Mouse (Mus musculus): Measurements from ENCODE around the gene Gm45140. TPM values are rescaled to one million over a fixed set of nuclear protein-coding genes. Genes with fewer than 3 reads are reported as not detected.

Gm45140 gene
- polyA plus RNA-seq, 1 experiment from 2014 or later = 4.1 TPM

- H3K4me1 ChIP-seq (replicated peaks) = peaks cover 73% of the 10 kb centered on the region
- peak overlapping the region; percentile 86 for H3K4me2 ChIP-seq
- H3K9me3 ChIP-seq (replicated peaks) = no peaks in the 10 kb centered on the region
- peak overlapping the region; percentile 86 for H3K4me3 ChIP-seq (replicated peaks)
- 11% methylated on average over 6 of the region's 6 CpGs for WGBS (ENCODE audit: insufficient replicate concordance)
- peak overlapping the region; percentile 98 for H3K9ac ChIP-seq
- H3K27me3 ChIP-seq = no peaks in the 10 kb centered on the region
- no peak for ATAC-seq (ENCODE audit: insufficient read depth)
- H3K27ac ChIP-seq (replicated peaks) = peak overlapping the region; percentile 100
- peaks cover 28% of the 10 kb centered on the region; the same call in 1 of the 2 replicates for H3K36me3 ChIP-seq (replicated peaks)
These were observed 25.3 kb downstream of the Gm45140 start for GRCm38 (mm10) chr6:87810311-87810710.

GRCm38 (mm10) chr6:87809651-87810161 is 25.9 kb downstream of the Gm45140 start:
- Histone ChIP-seq H3K4me1 (replicated peaks) (peaks cover 79% of the 10 kb centered on the region), H3K36me3 (replicated peaks) (peaks cover 34% of the 10 kb centered on the region), H3K27me3 (no peaks in the 10 kb centered on the region), H3K9ac (peak overlapping the region; percentile 98), H3K4me3 (replicated peaks) (peak overlapping the region; percentile 86), H3K4me2 (peak overlapping the region; percentile 86), H3K27ac (replicated peaks) (peak overlapping the region; percentile 100), H3K9me3 (replicated peaks) (no peaks in the 10 kb centered on the region)
- peak; percentile 20 for ATAC-seq (ENCODE audit: insufficient read depth)
- WGBS (ENCODE audit: insufficient replicate concordance) = 18% methylated on average over 6 of the region's 6 CpGs

GRCm38 (mm10) chr6:87809144-87809543 is 26.5 kb downstream of the Gm45140 start:
- no peak for ATAC-seq (ENCODE audit: insufficient read depth)
- peak overlapping the region; percentile 100 for H3K27ac ChIP-seq (replicated peaks)
- H3K4me1 ChIP-seq (replicated peaks) = peaks cover 84% of the 10 kb centered on the region
- peak overlapping the region; percentile 98 for H3K9ac ChIP-seq
- H3K4me3 ChIP-seq (replicated peaks) = peak overlapping the region; percentile 86
- WGBS (ENCODE audit: insufficient replicate concordance) = 55% methylated on average over 2 of the region's 2 CpGs
- no peaks in the 10 kb centered on the region for H3K9me3 ChIP-seq (replicated peaks)
- peak overlapping the region; percentile 86 for H3K4me2 ChIP-seq
- H3K27me3 ChIP-seq = no peaks in the 10 kb centered on the region
- peaks cover 39% of the 10 kb centered on the region for H3K36me3 ChIP-seq (replicated peaks)

DNA sequence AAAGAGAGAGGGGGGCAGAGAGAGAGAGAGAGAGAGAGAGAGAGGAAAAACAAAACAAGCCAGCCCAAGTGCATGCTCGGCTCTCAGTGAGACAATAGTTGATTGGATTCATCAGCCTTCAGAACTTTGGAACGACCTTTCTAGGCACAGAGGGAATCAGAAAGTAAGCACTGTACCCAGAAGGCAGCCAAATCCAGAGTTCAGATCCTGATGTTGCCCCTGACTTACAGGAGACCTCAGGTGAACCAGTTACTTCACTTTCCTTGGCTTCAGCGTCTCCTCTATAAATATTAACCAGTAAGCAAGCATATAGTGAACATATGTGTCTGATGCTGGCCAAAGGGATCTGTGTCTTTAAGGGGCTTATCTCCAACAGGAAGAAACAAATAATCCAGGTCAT is 27.1 kb downstream of the Gm45140 start:
- Histone ChIP-seq H3K27ac (replicated peaks) (peak overlapping the region; percentile 100), H3K36me3 (replicated peaks) (peaks cover 46% of the 10 kb centered on the region), H3K9ac (peak overlapping the region; percentile 62), H3K4me2 (peak overlapping the region; percentile 86), H3K9me3 (replicated peaks) (no peaks in the 10 kb centered on the region), H3K27me3 (no peaks in the 10 kb centered on the region), H3K4me3 (replicated peaks) (peak overlapping the region; percentile 86), H3K4me1 (replicated peaks) (peaks cover 86% of the 10 kb centered on the region)
- 42% methylated on average over 3 of the region's 3 CpGs for WGBS (ENCODE audit: insufficient replicate concordance)
- ATAC-seq (ENCODE audit: insufficient read depth) = no peak

GRCm38 (mm10) chr6:87807735-87808440 is 27.7 kb downstream of the Gm45140 start:
- ATAC-seq (ENCODE audit: insufficient read depth) = no peak
- Histone ChIP-seq H3K4me2 (peak overlapping the region; percentile 86), H3K9ac (peak overlapping the region; percentile 62), H3K4me3 (replicated peaks) (peak overlapping the region; percentile 86), H3K4me1 (replicated peaks) (peaks cover 85% of the 10 kb centered on the region), H3K9me3 (replicated peaks) (no peaks in the 10 kb centered on the region), H3K27ac (replicated peaks) (peak overlapping the region; percentile 100), H3K36me3 (replicated peaks) (peaks cover 47% of the 10 kb centered on the region), H3K27me3 (no peaks in the 10 kb centered on the region)
- 51% methylated on average over 4 of the region's 4 CpGs for WGBS (ENCODE audit: insufficient replicate concordance)

DNA sequence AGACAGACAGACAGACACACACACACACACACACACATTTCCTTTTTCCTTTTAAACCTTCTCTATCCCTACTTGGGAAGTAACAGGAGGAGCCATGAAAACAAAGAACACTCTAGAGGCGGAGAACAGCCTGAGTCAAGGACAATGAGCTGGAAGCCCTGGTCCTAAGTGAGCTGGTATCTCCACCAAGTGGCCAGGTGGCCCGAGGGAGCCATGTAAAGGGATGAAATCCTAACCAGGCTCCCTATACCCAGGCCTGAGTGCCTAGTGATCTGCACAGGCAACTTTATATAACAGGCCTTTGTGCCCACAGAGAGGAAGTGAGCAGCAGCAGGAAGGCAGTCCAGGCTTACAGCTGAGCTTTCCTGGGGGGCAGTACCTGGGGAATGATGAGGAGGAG is 28.7 kb downstream of the Gm45140 start:
- Histone ChIP-seq H3K27me3 (no peaks in the 10 kb centered on the region), H3K9ac (no peak overlapping the region), H3K4me3 (replicated peaks) (no peak overlapping the region; the same call in 1 of the 2 replicates), H3K27ac (replicated peaks) (peak overlapping the region; percentile 100), H3K4me2 (peak overlapping the region; percentile 86; the same call in 1 of the 2 replicates), H3K4me1 (replicated peaks) (peaks cover 77% of the 10 kb centered on the region), H3K36me3 (replicated peaks) (peaks cover 51% of the 10 kb centered on the region), H3K9me3 (replicated peaks) (no peaks in the 10 kb centered on the region)
- 55% methylated on average over 2 of the region's 2 CpGs for WGBS (ENCODE audit: insufficient replicate concordance)
- no peak for ATAC-seq (ENCODE audit: insufficient read depth)

DNA sequence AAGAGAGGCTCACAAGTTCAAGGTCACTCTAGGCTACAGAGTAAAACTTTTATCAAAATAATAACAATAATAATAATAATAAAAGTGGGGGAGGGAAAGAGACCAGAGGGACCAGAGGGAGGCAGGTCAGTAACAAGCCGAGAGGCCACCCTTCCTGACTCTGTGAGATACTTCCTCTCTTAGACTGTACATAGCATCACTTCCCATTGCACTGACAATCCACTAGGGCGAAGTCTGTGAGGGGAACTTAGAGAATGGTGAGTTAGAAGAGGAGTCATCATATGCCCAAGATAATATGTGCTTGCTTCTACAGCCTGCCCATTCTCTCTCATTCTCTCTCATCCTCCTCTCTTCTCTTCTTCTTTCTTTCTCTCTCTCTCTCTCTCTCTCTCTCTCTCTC is 29.6 kb downstream of the Gm45140 start:
- WGBS (ENCODE audit: insufficient replicate concordance) = 46% methylated on average over 2 of the region's 2 CpGs
- peak overlapping the region; percentile 42; the same call in 1 of the 2 replicates for H3K27ac ChIP-seq (replicated peaks)

GRCm38 (mm10) chr6:87805448-87805847 is 30.1 kb downstream of the Gm45140 start:
- H3K27me3 ChIP-seq = no peaks in the 10 kb centered on the region
- no peak overlapping the region; the same call in 1 of the 2 replicates for H3K27ac ChIP-seq (replicated peaks)
- H3K4me1 ChIP-seq (replicated peaks) = peaks cover 89% of the 10 kb centered on the region
- H3K4me3 ChIP-seq (replicated peaks) = no peak overlapping the region
- WGBS (ENCODE audit: insufficient replicate concordance) = 88% methylated on average over 7 of the region's 7 CpGs
- no peaks in the 10 kb centered on the region for H3K9me3 ChIP-seq (replicated peaks)
- H3K9ac ChIP-seq = no peak overlapping the region
- peaks cover 55% of the 10 kb centered on the region for H3K36me3 ChIP-seq (replicated peaks)
- ATAC-seq (ENCODE audit: insufficient read depth) = no peak
- no peak overlapping the region for H3K4me2 ChIP-seq

More for the DNA sequence above, 29.6 kb downstream of the Gm45140 start:
- H3K4me1 ChIP-seq (replicated peaks) = peaks cover 83% of the 10 kb centered on the region
- H3K9me3 ChIP-seq (replicated peaks) = no peaks in the 10 kb centered on the region
- H3K4me2 ChIP-seq = no peak overlapping the region
- H3K36me3 ChIP-seq (replicated peaks) = peaks cover 55% of the 10 kb centered on the region
- H3K9ac ChIP-seq = no peak overlapping the region
- no peak for ATAC-seq (ENCODE audit: insufficient read depth)
- no peaks in the 10 kb centered on the region for H3K27me3 ChIP-seq
- no peak overlapping the region for H3K4me3 ChIP-seq (replicated peaks)

DNA sequence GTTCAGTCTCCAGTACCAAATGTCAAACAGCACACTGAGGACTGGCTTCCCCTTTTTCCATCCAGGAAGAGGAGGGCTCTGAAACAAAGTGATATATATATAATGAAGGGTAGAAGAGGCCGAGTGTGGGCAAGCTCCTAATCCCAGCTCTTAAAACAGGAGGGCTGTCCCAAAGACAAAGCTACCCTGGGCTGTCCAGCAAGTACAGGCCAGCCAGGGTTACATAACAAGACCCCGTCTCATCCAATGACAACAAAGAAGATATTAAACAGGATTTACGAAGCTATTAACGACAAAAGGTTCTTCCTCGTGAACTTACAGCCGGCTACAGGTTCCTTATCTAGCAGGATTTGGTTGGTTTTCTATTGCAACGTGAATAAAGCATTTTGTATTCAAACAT is 30.7 kb downstream of the Gm45140 start:
- Histone ChIP-seq H3K27me3 (no peaks in the 10 kb centered on the region), H3K4me3 (replicated peaks) (no peak overlapping the region), H3K27ac (replicated peaks) (peak overlapping the region; percentile 19; the same call in 1 of the 2 replicates), H3K36me3 (replicated peaks) (peaks cover 55% of the 10 kb centered on the region), H3K9me3 (replicated peaks) (no peaks in the 10 kb centered on the region), H3K9ac (no peak overlapping the region), H3K4me1 (replicated peaks) (peaks cover 89% of the 10 kb centered on the region), H3K4me2 (no peak overlapping the region)
- 63% methylated on average over 7 of the region's 7 CpGs for WGBS (ENCODE audit: insufficient replicate concordance)
- ATAC-seq (ENCODE audit: insufficient read depth) = no peak

DNA sequence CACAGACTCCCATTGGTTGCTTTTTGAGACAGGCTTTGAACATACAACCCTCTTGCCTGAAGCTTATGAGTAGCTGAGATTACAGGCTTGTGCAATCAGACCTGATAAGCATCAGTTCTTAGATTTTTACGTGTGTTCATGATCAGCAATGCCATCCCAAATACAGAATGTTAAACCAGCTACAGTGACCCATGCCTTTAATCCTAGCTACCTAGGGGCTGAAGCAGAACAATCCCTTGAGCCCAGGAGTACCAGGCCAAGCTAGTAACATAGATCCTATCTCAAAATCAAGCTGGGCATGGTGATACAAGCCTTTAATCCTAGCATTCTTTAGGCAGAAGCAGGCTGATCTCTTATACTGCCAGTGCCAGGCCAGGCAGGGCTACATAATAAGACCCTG is 31.6 kb downstream of the Gm45140 start:
- Histone ChIP-seq H3K9ac (no peak overlapping the region), H3K27me3 (no peaks in the 10 kb centered on the region), H3K27ac (replicated peaks) (no peak overlapping the region), H3K4me3 (replicated peaks) (no peak overlapping the region), H3K9me3 (replicated peaks) (no peaks in the 10 kb centered on the region), H3K4me1 (replicated peaks) (peaks cover 89% of the 10 kb centered on the region), H3K4me2 (no peak overlapping the region), H3K36me3 (replicated peaks) (peaks cover 59% of the 10 kb centered on the region)
- 40% methylated on average over 1 of the region's 1 CpGs for WGBS (ENCODE audit: insufficient replicate concordance)
- ATAC-seq (ENCODE audit: insufficient read depth) = no peak

DNA sequence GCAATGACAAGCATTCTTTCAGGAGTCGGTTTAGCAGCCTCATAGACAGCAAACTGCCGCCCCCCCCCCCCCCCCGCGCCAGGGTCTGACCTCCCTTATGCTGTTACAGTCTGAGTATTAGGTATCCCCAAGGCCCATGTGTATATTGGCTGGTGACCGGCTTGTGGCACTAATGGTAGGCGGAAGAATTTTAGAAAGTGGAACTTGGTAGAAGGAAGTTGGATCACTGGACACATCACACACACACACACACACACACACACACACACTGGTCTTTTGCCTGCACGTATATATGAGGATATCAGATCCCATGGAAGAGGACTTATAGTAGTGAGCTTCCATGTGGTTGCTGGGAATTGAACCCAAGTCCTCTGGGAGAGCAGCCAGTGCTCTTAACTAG is 33.1 kb downstream of the Gm45140 start:
- ATAC-seq (ENCODE audit: insufficient read depth) = no peak
- peaks cover 64% of the 10 kb centered on the region for H3K36me3 ChIP-seq (replicated peaks)
- H3K4me3 ChIP-seq (replicated peaks) = no peak overlapping the region
- no peaks in the 10 kb centered on the region for H3K9me3 ChIP-seq (replicated peaks)
- no peak overlapping the region for H3K9ac ChIP-seq
- no peaks in the 10 kb centered on the region for H3K27me3 ChIP-seq
- H3K4me1 ChIP-seq (replicated peaks) = peaks cover 89% of the 10 kb centered on the region
- H3K4me2 ChIP-seq = no peak overlapping the region
- H3K27ac ChIP-seq (replicated peaks) = no peak overlapping the region
- 76% methylated on average over 7 of the region's 7 CpGs for WGBS (ENCODE audit: insufficient replicate concordance)
